Mouse (Mus musculus) forebrain, postnatal 0 days (tissue): ENCODE data around the gene Milr1. TPM values are rescaled to one million over a fixed set of nuclear protein-coding genes. Genes with fewer than 3 reads are reported as not detected.
A peak's percentile ranks its signal among the peaks of the same experiment; 100 is the strongest.

Source experiments
- ATAC-seq: fragments of 200-750 bp; cut with Nextera tagmentation; 2 replicates; pipeline ENCODE4 v1.8.0; 2017; ENCODE audit warnings: mild to moderate bottlenecking, moderate library complexity
- DNase-seq: peaks from one replicate; pipeline ENCODE4 v3.0.0-alpha.2; 2015
- H3K27ac ChIP-seq: fragments of 300-500 bp; sonication (generic); 2 replicates; pipeline ENCODE4 v1.5.1; 2014; ENCODE audit warnings: low read depth, mild to moderate bottlenecking, antibody characterized with exemption, low read length, moderate library complexity, mixed read lengths
- H3K27me3 ChIP-seq: fragments of 300-500 bp; sonication (generic); 2 replicates; pipeline ENCODE4 v1.6.1; 2014; ENCODE audit warnings: mild to moderate bottlenecking, low read length, mixed read lengths; ENCODE audit not compliant: insufficient read depth
- H3K36me3 ChIP-seq: fragments of 300-500 bp; sonication (generic); 2 replicates; pipeline ENCODE4 v1.6.1; 2014; ENCODE audit warnings: mild to moderate bottlenecking, moderate library complexity; ENCODE audit not compliant: insufficient read depth
- H3K4me1 ChIP-seq: fragments of 300-500 bp; sonication (generic); 2 replicates; pipeline ENCODE4 v1.6.1; 2014; ENCODE audit warnings: antibody characterized with exemption; ENCODE audit not compliant: insufficient read depth
- H3K4me2 ChIP-seq: fragments of 300-500 bp; sonication (generic); 2 replicates; pipeline ENCODE4 v1.6.1; 2014; ENCODE audit warnings: low read depth, mild to moderate bottlenecking, moderate library complexity
- H3K4me3 ChIP-seq: fragments of 300-500 bp; sonication (generic); 2 replicates; pipeline ENCODE4 v1.5.1; 2014; ENCODE audit warnings: low read depth, low read length, mixed read lengths
- H3K9ac ChIP-seq: fragments of 300-500 bp; sonication (generic); 2 replicates; pipeline ENCODE4 v1.6.1; 2014; ENCODE audit warnings: mild to moderate bottlenecking
- H3K9me3 ChIP-seq: fragments of 300-500 bp; sonication (generic); 2 replicates; pipeline ENCODE4 v1.6.1; 2016; ENCODE audit warnings: low read length
- CTCF ChIP-seq: sonication (generic); IDR thresholded peaks from 2 replicates; pipeline ENCODE4 v1.5.1; 2016; ENCODE audit warnings: antibody characterized with exemption, control low read depth, low read depth
- WGBS: fragments of 180-500 bp; shearing (Covaris S2); extraction: QIAGEN DNeasy Blood & Tissue Kit; methylation state at CpG from one replicate; pipeline ENCODE4 v1.1.7; 2014; 5-methylcytosine and 5-hydroxymethylcytosine counted together
- microRNA-seq, 2 experiments: library from miRNA; unstranded; fragments of <30 nt; microRNA quantifications; one replicate each; pipeline ENCODE4; 2016
- polyA plus RNA-seq: library from polyadenylated mRNA; unstranded; fragments of >200 nt; fragmentation: Nextera tagmentation; extraction: Ambion mirVana; gene quantifications from 2 replicates; pipeline ENCODE4 v1.2.1, GENCODE M21; 2015
- total RNA-seq: library from RNA; depleted of rRNA; stranded (reverse); fragments of >200 nt; gene quantifications from 2 replicates; pipeline ENCODE4 v1.2.3, GENCODE M21; 2014; rRNA removed

Gene Milr1
- total and polyA plus RNA-seq, 2 experiments from 2014 or later, result 1.0 TPM; not detected in 1

DNA sequence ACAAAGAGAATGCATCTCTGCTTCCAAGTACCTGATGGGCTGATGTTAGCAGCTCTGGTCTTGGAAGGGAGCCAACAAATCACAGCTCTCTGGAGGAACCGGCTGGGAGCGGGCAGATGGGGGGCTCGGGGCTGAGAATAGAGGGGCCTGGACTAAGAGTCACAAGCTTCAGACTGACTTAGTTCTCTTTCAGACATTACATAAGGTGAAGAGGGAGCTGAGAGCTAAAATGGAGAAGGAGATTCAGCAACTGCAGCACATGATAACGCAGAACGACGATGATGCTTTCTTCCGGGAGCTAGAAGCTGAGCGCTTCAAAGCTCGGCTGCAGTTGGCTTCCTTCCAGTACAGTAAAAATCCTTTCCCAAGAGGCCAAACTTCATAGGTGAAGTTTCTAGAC is 67.3 kb downstream of the Milr1 start:
- Histone ChIP-seq H3K27ac (peak overlapping the region; percentile 81), H3K4me1 (no peaks in the 10 kb centered on the region; the same call in 1 of the 2 replicates), H3K9me3 (no peaks in the 10 kb centered on the region), H3K4me2 (peak overlapping the region; percentile 24; the same call in 1 of the 2 replicates), H3K36me3 (peaks cover 55% of the 10 kb centered on the region), H3K9ac (peak overlapping the region; percentile 33; the same call in 1 of the 2 replicates), H3K4me3 (no peak overlapping the region), H3K27me3 (no peaks in the 10 kb centered on the region)
- 10% methylated on average over 9 of the region's 9 CpGs for WGBS
- ATAC-seq, result peak; percentile 71
- peak; percentile 71 for DNase-seq
- no peak for TF ChIP-seq CTCF

Small RNA genes lying within 50 kb of the gene (microRNA-seq; reads per million reads assigned to microRNA genes)
- gene Gm25994, result 0 reads per million in 2 experiments
- 11.6 to 15.4 reads per million in 2 experiments for gene Mir3064

Other genes starting within 250 kb of the Milr1 start
- gene Tex2, start 137.8 kb upstream of the Milr1 start, total RNA-seq, result 44.7 and 49.3 TPM in 2 replicates
- gene Tex2, start 137.8 kb upstream of the Milr1 start, polyA plus RNA-seq, result 17.5 and 23.0 TPM in 2 replicates
- gene Pecam1, start 598 bp upstream of the Milr1 start, total RNA-seq, result 14.4 and 22.4 TPM in 2 replicates
- gene Pecam1, start 598 bp upstream of the Milr1 start, polyA plus RNA-seq, result 10.6 and 11.4 TPM in 2 replicates
- 9.5 and 10.5 TPM in 2 replicates for gene Polg2, start 28.3 kb downstream of the Milr1 start, total RNA-seq
- 10.0 and 11.3 TPM in 2 replicates for gene Polg2, start 28.3 kb downstream of the Milr1 start, polyA plus RNA-seq
- gene Ddx5, start 38.0 kb downstream of the Milr1 start, total RNA-seq, result 462 and 530 TPM in 2 replicates
- 274 and 306 TPM in 2 replicates for gene Ddx5, start 38.0 kb downstream of the Milr1 start, polyA plus RNA-seq
- 13.8 and 15.8 TPM in 2 replicates for gene Cep95, start 38.0 kb downstream of the Milr1 start, total RNA-seq
- 4.7 and 6.9 TPM in 2 replicates for gene Cep95, start 38.0 kb downstream of the Milr1 start, polyA plus RNA-seq
- 44.3 and 46.1 TPM in 2 replicates for gene Smurf2, start 169.5 kb downstream of the Milr1 start, total RNA-seq
- gene Smurf2, start 169.5 kb downstream of the Milr1 start, polyA plus RNA-seq, result 6.6 and 7.4 TPM in 2 replicates
- gene Kpna2, start 248.3 kb downstream of the Milr1 start, total RNA-seq, result 75.5 and 83.5 TPM in 2 replicates
- 100 and 102 TPM in 2 replicates for gene Kpna2, start 248.3 kb downstream of the Milr1 start, polyA plus RNA-seq